Mouse (Mus musculus) spleen, adult 2 months (tissue): ENCODE measurements around the gene Cobl. TPM values are rescaled to one million over a fixed set of nuclear protein-coding genes. Genes with fewer than 3 reads are reported as not detected.

Experiments
- DNase-seq, 2 experiments: peaks; one replicate each; pipeline versions ENCODE4 v3.0.0 to v3.0.0-alpha.2; 2012 to 2021; ENCODE audit warnings: low spot score in 2 of 2, low read depth in 1 of 2
- H3K27ac ChIP-seq: fragments of 200-500 bp; 2 replicates; pipeline ENCODE4 v1.5.1; 2012; ENCODE audit warnings: low read length, inconsistent platforms; ENCODE audit not compliant: insufficient read depth
- H3K27me3 ChIP-seq: fragments of 200-500 bp; 2 replicates; pipeline ENCODE4 v1.6.1; 2012; ENCODE audit warnings: mild to moderate bottlenecking, moderate library complexity, low read length, inconsistent platforms; ENCODE audit not compliant: control insufficient read depth, insufficient read depth
- H3K36me3 ChIP-seq: fragments of 200-500 bp; 2 replicates; pipeline ENCODE4 v1.6.1; 2012; ENCODE audit warnings: mild to moderate bottlenecking, low read length, inconsistent platforms; ENCODE audit not compliant: control insufficient read depth, insufficient read depth
- H3K4me1 ChIP-seq: fragments of 200-500 bp; 2 replicates; pipeline ENCODE4 v1.6.1; 2011; ENCODE audit warnings: inconsistent platforms; ENCODE audit not compliant: control insufficient read depth, insufficient read depth, insufficient read length
- H3K4me3 ChIP-seq: fragments of 200-500 bp; 2 replicates; pipeline ENCODE4 v1.5.1; 2011; ENCODE audit warnings: mild to moderate bottlenecking, inconsistent platforms; ENCODE audit not compliant: insufficient read depth, insufficient read length; ENCODE audit errors: extremely low read depth
- CTCF ChIP-seq: fragments of 200-500 bp; IDR thresholded peaks from 2 replicates; pipeline ENCODE4 v1.5.1; 2011; ENCODE audit warnings: mild to moderate bottlenecking, inconsistent platforms; ENCODE audit not compliant: insufficient read depth, insufficient read length, insufficient replicate concordance; ENCODE audit errors: extremely low read depth
- POLR2A ChIP-seq: fragments of 200-500 bp; IDR thresholded peaks from 2 replicates; pipeline ENCODE4 v1.6.1; 2011; ENCODE audit warnings: low read depth, low read length, inconsistent platforms
- WGBS: fragments of 180-500 bp; shearing (Covaris S2); methylation state at CpG from one replicate; pipeline ENCODE4 v1.1.7; 2018; 5-methylcytosine and 5-hydroxymethylcytosine counted together
- polyA plus RNA-seq: library from polyadenylated mRNA; depleted of rRNA; stranded (reverse); fragments of >200 nt; gene quantifications from 2 replicates; pipeline ENCODE4 v1.2.3, GENCODE M21; 2012

Cobl gene
- polyA plus RNA-seq, 1 experiment: 0.32 TPM

GRCm38 (mm10) chr11:12216897-12217296 is 247.9 kb downstream of the Cobl start:
- H3K4me3 ChIP-seq: no peak overlapping the region
- H3K36me3 ChIP-seq: no peaks in the 10 kb centered on the region
- no peaks in the 10 kb centered on the region for H3K27me3 ChIP-seq
- TF ChIP-seq POLR2A (no peak), CTCF (no peak)
- 87% methylated on average over 1 of the region's 1 CpGs for WGBS
- no peak overlapping the region for H3K27ac ChIP-seq
- no peaks in the 10 kb centered on the region for H3K4me1 ChIP-seq
- no peak for DNase-seq

- no peaks in the 10 kb centered on the region for H3K27me3 ChIP-seq
- DNase-seq: no peak
- no peak overlapping the region for H3K4me3 ChIP-seq
- H3K36me3 ChIP-seq: no peaks in the 10 kb centered on the region
- TF ChIP-seq CTCF: no peak
- TF ChIP-seq POLR2A: no peak
- H3K4me1 ChIP-seq: no peaks in the 10 kb centered on the region
- WGBS: 94% methylated on average over 1 of the region's 1 CpGs
- H3K27ac ChIP-seq: no peak overlapping the region
Measured at GRCm38 (mm10) chr11:12215582-12215981, 249.2 kb downstream of the Cobl start.

GRCm38 (mm10) chr11:12208574-12208973 is 256.2 kb downstream of the Cobl start:
- no peak overlapping the region for H3K27ac ChIP-seq
- DNase-seq: no peak
- WGBS: 79% methylated on average over 2 of the region's 2 CpGs
- no peaks in the 10 kb centered on the region for H3K36me3 ChIP-seq
- no peaks in the 10 kb centered on the region for H3K4me1 ChIP-seq
- no peak for TF ChIP-seq POLR2A
- TF ChIP-seq CTCF: no peak
- H3K27me3 ChIP-seq: no peaks in the 10 kb centered on the region
- H3K4me3 ChIP-seq: no peak overlapping the region

GRCm38 (mm10) chr11:12205201-12206161 is 259.3 kb downstream of the Cobl start:
- Histone ChIP-seq H3K27ac (no peak overlapping the region), H3K4me1 (no peaks in the 10 kb centered on the region), H3K27me3 (no peaks in the 10 kb centered on the region), H3K4me3 (no peak overlapping the region), H3K36me3 (no peaks in the 10 kb centered on the region)
- no peak for DNase-seq
- no peak for TF ChIP-seq POLR2A
- TF ChIP-seq CTCF: no peak
- 65% methylated on average over 6 of the region's 6 CpGs for WGBS

GRCm38 (mm10) chr11:12199441-12199840 is 265.3 kb downstream of the Cobl start:
- WGBS: 87% methylated on average over 4 of the region's 4 CpGs
- Histone ChIP-seq H3K36me3 (no peaks in the 10 kb centered on the region), H3K27ac (no peak overlapping the region), H3K4me1 (no peaks in the 10 kb centered on the region), H3K4me3 (no peak overlapping the region), H3K27me3 (no peaks in the 10 kb centered on the region)
- TF ChIP-seq POLR2A (no peak), CTCF (no peak)
- no peak for DNase-seq

- H3K27ac ChIP-seq: no peak overlapping the region
Measured at GRCm38 (mm10) chr11:12198700-12199349, 265.9 kb downstream of the Cobl start.

GRCm38 (mm10) chr11:12198017-12198416 is 266.7 kb downstream of the Cobl start:
- H3K36me3 ChIP-seq: no peaks in the 10 kb centered on the region
- WGBS: 77% methylated on average over 2 of the region's 2 CpGs

More at GRCm38 (mm10) chr11:12198700-12199349, 265.9 kb downstream of the Cobl start:
- H3K4me3 ChIP-seq: no peak overlapping the region
- no peaks in the 10 kb centered on the region for H3K4me1 ChIP-seq
- H3K27me3 ChIP-seq: no peaks in the 10 kb centered on the region
- DNase-seq: no peak
- TF ChIP-seq CTCF: no peak
- no peak for TF ChIP-seq POLR2A
- WGBS: 87% methylated on average over 6 of the region's 6 CpGs
- no peaks in the 10 kb centered on the region for H3K36me3 ChIP-seq

More at GRCm38 (mm10) chr11:12198017-12198416, 266.7 kb downstream of the Cobl start:
- Histone ChIP-seq H3K4me1 (no peaks in the 10 kb centered on the region), H3K27me3 (no peaks in the 10 kb centered on the region), H3K4me3 (no peak overlapping the region), H3K27ac (no peak overlapping the region)
- DNase-seq: no peak
- TF ChIP-seq CTCF (no peak), POLR2A (no peak)
